Mouse (Mus musculus) yolk sac, embryonic 10.5 days (tissue): Measurements from ENCODE around the gene Emc3.

Experiments used
- DNase-seq: peaks from one replicate; pipeline ENCODE4 v3.0.0-alpha.2; 2017; ENCODE audit warnings: low spot score

Gene Emc3

GRCm38 (mm10) chr6:113495071-113495675 lies 36.3 kb downstream of the Emc3 start:
- no peak for DNase-seq

GRCm38 (mm10) chr6:113494258-113494788 lies 37.1 kb downstream of the Emc3 start:
- DNase-seq = peak; percentile 79

GRCm38 (mm10) chr6:113492101-113492864 lies 39.2 kb downstream of the Emc3 start:
- DNase-seq = no peak

GRCm38 (mm10) chr6:113489410-113489809 lies 42.0 kb downstream of the Emc3 start:
- DNase-seq = no peak

DNA sequence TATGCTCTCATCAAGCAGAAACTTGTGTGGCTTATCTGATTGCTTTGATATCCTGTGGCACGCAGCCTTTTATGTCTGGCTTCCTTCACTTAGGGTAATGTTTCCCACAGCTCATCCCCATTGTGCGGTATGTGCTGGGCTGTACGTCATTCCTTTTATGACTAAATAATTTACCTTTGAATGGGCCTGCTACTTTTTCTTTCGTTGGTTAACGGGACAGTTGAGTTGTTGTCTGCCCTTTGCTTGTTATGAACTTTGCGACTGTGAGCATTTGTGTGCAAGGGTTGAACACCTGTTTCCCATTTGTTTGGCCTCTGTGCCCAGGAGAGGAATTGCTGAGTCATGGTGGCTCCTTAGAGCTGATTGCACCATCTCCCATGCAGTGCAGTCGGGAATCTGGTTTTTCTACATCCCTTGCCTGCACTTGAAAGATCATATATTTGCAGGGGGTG lies 44.3 kb downstream of the Emc3 start:
- peak; percentile 45 for DNase-seq

DNA sequence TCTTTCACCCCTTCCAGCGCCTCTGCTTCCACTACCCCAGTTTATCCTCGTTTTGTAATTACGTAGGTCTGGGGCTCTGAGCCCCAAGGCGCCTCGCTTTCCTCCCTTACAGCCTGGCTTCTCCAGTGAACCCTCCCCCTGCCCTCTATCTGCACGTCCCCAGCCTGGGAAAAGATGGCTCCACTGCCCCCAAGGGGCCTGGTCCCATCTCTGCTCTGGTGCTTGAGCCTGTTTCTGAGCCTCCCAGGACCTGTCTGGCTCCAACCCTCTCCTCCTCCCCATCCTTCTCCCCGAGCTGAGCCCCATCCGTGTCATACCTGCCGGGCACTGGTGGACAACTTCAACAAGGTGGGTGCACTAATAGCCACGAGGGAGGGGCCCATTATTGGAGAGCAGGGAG lies 47.7 kb downstream of the Emc3 start:
- DNase-seq = peak; percentile 26

GRCm38 (mm10) chr6:113483100-113483615 lies 48.3 kb downstream of the Emc3 start, which contains the start of gene Creld1:
Gene Creld1 (plus strand): TSS chr6:113483297.
- peak; percentile 92 for DNase-seq

DNA sequence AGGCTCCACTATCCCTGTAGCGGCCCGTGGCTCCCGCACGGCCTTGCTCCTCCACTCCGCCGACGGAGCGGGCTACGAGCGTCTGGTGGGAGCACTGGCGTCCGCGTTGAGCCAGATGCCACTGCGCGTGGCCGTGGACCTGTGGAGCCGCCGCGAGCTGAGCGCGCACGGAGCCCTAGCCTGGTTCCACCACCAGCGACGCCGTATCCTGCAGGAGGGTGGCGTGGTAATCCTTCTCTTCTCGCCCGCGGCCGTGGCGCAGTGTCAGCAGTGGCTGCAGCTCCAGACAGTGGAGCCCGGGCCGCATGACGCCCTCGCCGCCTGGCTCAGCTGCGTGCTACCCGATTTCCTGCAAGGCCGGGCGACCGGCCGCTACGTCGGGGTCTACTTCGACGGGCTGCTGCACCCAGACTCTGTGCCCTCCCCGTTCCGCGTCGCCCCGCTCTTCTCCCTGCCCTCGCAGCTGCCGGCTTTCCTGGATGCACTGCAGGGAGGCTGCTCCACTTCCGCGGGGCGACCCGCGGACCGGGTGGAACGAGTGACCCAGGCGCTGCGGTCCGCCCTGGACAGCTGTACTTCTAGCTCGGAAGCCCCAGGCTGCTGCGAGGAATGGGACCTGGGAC lies 48.9 kb downstream of the Emc3 start:
- DNase-seq = no peak

DNA sequence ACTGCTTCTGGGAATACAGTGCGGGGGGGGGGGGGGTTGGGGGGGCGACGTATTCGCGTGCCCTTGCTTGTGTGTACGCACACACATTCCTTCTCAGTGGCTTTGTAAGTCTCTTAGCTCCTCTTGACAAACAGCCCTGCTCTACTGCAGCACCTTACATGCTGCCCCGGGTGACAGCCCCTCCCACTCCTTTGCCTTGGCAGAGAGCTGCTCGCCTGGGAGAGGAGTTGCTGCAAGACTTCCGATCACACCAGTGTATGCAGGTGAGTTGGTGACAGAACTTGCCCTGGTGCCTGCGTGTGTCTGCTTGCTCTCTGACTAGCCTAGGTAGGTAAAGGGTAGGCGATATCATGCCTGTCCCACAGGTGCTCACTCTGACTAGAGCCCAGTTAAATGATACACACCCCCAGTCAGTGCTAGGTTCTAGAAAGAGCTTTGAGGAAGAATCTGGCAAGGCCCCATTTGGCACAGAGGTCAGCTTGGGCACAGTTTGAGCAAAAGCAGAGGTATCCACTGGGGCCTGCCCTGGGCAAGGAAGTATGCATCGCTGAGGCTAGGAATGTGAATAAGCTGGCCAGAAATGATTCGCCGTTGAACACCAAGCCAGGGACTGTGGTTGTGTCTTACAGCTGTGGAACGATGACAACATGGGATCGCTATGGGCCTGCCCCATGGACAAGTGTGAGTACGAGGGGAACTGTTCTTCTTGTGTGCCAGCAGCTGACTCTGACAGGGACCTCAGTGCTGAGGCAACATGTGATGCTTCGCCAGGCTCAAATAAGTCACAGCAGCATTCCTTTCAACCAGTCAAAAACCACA lies 50.7 kb downstream of the Emc3 start:
- DNase-seq = no peak

DNA sequence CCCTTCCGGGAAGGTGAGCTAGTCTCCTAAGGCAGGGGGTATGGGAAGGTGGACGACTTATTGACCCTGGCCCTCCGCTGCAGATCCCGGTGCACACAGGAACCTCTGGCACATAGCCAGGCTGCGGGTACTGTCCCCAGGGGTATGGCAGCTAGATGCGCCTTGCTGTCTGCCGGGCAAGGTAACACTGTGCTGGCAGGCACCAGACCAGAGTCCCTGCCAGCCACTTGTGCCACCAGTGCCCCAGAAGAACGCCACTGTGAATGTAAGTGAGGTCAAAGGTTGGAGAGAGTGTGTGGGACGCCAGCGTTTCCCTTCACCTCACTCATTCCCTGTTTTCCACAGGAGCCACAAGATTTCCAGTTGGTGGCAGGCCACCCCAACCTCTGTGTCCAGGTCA lies 52.5 kb downstream of the Emc3 start:
- DNase-seq = no peak

DNA sequence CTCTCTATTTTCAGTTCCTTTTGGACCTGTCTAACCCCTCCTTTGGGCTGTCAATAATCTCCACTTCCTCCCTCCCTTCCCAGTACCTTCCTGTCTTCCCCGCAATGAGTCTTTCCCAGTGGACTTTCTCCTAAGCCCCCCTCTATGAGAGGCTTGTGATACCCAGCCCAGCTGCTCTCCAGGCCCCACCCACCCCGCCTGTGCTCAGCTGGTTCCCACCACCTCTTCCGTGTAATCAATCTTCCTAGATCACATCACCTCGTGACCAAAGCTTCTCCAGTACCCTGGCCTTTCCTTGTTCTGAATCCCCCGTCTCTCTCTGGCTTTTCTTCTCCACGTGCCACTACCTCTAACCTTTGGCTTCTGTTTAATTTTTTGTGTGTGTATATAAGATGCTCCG lies 54.1 kb downstream of the Emc3 start:
- DNase-seq = no peak

DNA sequence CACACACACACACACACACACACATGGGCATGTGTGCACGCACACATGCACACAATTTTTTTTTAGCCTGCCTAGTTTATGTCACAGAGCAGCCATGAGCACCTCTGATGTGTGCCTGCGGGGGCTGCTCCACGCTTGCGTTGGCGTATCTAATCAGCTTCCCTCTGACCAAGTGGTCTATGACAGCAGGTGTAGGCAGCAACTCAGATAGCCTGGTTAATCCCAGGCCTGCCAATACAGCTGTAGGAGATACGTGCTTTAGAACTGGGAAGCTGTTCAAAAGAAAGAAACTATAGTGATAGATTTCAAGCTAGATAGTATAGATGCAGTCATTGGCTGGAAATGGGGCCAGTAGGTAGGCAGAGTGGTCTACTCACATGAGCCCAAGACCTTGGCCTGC lies 57.7 kb downstream of the Emc3 start:
- no peak for DNase-seq

GRCm38 (mm10) chr6:113473246-113473645 lies 58.2 kb downstream of the Emc3 start:
- no peak for DNase-seq

DNA sequence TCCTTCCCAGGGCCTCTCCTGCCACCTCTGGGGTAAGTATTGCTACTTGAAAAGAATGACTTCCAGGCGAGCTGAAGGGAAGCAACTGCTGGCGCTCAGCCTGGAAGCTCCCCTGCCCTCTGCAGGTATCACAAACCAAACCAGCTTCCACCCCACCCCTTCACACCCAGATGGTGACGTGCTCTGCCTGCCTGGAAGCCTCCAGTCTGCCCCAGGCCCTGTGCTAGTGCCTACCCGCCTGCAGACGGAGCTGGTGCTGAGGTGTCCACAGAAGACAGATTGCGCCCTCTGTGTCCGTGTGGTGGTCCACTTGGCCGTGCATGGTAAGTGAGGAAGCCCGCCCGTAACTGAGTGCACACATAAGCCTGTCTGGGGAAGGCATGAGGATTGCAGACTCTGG lies 59.4 kb downstream of the Emc3 start:
- no peak for DNase-seq

DNA sequence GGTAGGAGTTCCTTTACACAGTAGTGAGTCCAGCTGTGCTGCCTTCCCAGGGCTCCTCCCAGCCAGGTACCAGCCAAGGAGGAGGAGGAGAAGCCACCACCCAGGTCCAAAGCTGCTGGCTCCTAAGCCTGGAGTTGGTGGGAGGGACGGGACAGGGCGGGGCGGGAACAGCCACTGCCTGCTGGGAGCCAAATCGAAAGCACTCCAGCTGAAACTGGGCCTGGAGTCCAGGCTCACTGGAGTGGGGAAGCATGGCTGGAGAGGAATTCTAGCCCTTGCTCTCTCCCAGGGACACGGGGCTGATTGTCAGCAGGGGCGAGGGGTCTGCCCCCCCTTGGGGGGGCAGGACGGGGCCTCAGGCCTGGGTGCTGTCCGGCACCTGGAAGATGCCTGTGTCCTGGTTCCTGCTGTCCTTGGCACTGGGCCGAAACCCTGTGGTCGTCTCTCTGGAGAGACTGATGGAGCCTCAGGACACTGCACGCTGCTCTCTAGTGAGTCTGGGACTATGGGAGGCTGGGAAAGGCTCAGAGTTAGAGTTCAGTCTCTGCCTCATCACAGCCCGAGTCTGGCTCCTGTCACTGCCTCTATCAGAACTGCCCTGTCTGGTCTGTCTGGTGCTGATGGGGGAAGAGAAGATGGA lies 60.0 kb downstream of the Emc3 start, which contains the start of gene Il17rc:
Gene Il17rc, plus strand, starts transcription at position 131 of the 640 bp plus-strand sequence.
- DNase-seq = no peak

DNA sequence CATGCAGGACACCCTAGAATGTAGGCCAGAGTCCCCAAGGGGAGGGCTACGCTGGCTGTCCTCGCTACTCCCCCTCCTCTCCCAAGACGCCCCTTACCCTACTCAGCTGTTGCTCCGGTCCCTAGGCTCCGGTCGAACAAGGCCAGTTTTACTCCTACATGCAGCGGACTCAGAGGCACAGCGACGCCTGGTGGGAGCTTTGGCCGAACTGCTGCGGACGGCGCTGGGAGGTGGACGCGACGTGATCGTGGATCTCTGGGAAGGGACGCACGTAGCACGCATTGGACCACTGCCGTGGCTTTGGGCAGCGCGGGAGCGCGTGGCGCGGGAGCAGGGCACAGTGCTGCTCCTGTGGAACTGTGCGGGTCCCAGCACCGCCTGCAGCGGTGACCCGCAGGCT lies 62.0 kb downstream of the Emc3 start:
- peak; percentile 67 for DNase-seq

- peak; percentile 60 for DNase-seq
Measured at GRCm38 (mm10) chr6:113469021-113469420, 62.4 kb downstream of the Emc3 start.

DNA sequence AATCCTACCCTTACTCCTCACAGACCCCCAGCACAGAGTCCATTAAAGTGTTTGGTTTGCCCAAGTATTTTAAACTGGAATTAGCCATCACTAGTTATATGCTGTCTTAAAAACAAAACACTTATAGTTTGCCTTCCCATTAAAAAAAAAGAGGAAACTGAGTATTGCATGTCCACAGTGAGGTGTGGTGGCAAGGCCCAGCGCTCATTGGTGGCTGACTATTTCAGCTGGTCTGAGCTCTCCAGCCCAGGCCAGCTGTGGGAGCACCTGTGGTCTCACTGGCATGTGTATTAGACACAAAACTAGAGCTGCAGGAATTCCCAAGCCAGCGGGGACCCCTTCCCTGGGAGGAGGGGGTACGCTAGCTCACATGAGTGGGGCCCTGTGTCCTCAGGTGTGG lies 62.9 kb downstream of the Emc3 start:
- no peak for DNase-seq

DNA sequence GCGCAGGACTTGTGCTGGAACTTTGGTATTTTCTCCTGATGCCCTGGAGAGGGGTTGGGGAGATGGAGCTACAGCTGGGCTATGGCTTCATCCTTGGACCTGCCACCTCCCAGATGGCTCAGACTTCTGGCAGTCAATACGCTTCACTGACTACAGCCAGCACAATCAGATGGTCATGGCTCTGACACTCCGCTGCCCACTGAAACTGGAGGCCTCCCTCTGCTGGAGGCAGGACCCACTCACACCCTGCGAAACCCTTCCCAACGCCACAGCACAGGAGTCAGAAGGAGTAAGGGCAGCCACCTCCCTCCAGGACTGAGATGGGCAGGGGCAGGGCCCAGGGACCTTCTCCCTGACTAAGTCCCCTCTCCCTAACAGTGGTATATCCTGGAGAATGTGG lies 65.8 kb downstream of the Emc3 start:
- DNase-seq = no peak
